Mouse (Mus musculus): ENCODE measurements around the gene Adamts2.

DNA sequence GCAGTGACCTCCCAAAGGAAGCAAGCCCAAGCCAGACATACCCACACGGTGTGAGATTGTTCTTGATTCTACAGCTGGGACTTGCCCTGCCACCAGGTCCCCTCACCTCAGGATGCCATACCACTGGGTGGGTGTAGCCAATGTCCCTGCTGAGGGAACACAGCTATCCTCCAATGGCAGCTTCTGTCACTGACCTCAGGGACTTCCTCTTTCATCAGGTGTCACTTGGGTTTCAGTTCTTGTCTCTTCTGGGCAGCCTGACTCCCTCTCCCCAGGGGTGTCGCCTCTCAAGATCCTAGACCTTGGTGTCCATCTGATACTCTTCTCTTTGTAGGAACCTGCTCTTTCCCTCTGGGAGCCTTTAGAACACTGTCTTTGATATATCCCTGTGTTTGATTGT lies 28.6 kb downstream of the Adamts2 start:
- TF ChIP-seq POLR2A (IDR thresholded peaks at IDR 0.05; ENCODE audit: insufficient read depth, low read length) (no peak), CTCF (IDR thresholded peaks at IDR 0.05; ENCODE audit: low read depth, low read length) (no peak)
